Mouse (Mus musculus) forebrain, postnatal 0 days (tissue): ENCODE measurements around the gene Serpinb9b. TPM values are rescaled to one million over a fixed set of nuclear protein-coding genes. Genes with fewer than 3 reads are reported as not detected.

Experiments
- ATAC-seq: fragments of 200-750 bp; cut with Nextera tagmentation; 2 replicates; pipeline ENCODE4 v1.8.0; 2017; ENCODE audit warnings: mild to moderate bottlenecking, moderate library complexity
- DNase-seq: peaks from one replicate; pipeline ENCODE4 v3.0.0-alpha.2; 2015
- H3K27ac ChIP-seq: fragments of 300-500 bp; sonication (generic); 2 replicates; pipeline ENCODE4 v1.5.1; 2014; ENCODE audit warnings: low read depth, mild to moderate bottlenecking, antibody characterized with exemption, low read length, moderate library complexity, mixed read lengths
- H3K27me3 ChIP-seq: fragments of 300-500 bp; sonication (generic); 2 replicates; pipeline ENCODE4 v1.6.1; 2014; ENCODE audit warnings: mild to moderate bottlenecking, low read length, mixed read lengths; ENCODE audit not compliant: insufficient read depth
- H3K36me3 ChIP-seq: fragments of 300-500 bp; sonication (generic); 2 replicates; pipeline ENCODE4 v1.6.1; 2014; ENCODE audit warnings: mild to moderate bottlenecking, moderate library complexity; ENCODE audit not compliant: insufficient read depth
- H3K4me1 ChIP-seq: fragments of 300-500 bp; sonication (generic); 2 replicates; pipeline ENCODE4 v1.6.1; 2014; ENCODE audit warnings: antibody characterized with exemption; ENCODE audit not compliant: insufficient read depth
- H3K4me2 ChIP-seq: fragments of 300-500 bp; sonication (generic); 2 replicates; pipeline ENCODE4 v1.6.1; 2014; ENCODE audit warnings: low read depth, mild to moderate bottlenecking, moderate library complexity
- H3K4me3 ChIP-seq: fragments of 300-500 bp; sonication (generic); 2 replicates; pipeline ENCODE4 v1.5.1; 2014; ENCODE audit warnings: low read depth, low read length, mixed read lengths
- H3K9ac ChIP-seq: fragments of 300-500 bp; sonication (generic); 2 replicates; pipeline ENCODE4 v1.6.1; 2014; ENCODE audit warnings: mild to moderate bottlenecking
- H3K9me3 ChIP-seq: fragments of 300-500 bp; sonication (generic); 2 replicates; pipeline ENCODE4 v1.6.1; 2016; ENCODE audit warnings: low read length
- CTCF ChIP-seq: sonication (generic); IDR thresholded peaks from 2 replicates; pipeline ENCODE4 v1.5.1; 2016; ENCODE audit warnings: antibody characterized with exemption, control low read depth, low read depth
- WGBS: fragments of 180-500 bp; shearing (Covaris S2); extraction: QIAGEN DNeasy Blood & Tissue Kit; methylation state at CpG from one replicate; pipeline ENCODE4 v1.1.7; 2014; 5-methylcytosine and 5-hydroxymethylcytosine counted together
- polyA plus RNA-seq: library from polyadenylated mRNA; unstranded; fragments of >200 nt; fragmentation: Nextera tagmentation; extraction: Ambion mirVana; gene quantifications from 2 replicates; pipeline ENCODE4 v1.2.1, GENCODE M21; 2015
- total RNA-seq: library from RNA; depleted of rRNA; stranded (reverse); fragments of >200 nt; gene quantifications from 2 replicates; pipeline ENCODE4 v1.2.3, GENCODE M21; 2014

Serpinb9b gene
- total and polyA plus RNA-seq, 2 experiments from 2014 or later: 0.11 to 0.24 TPM

DNA sequence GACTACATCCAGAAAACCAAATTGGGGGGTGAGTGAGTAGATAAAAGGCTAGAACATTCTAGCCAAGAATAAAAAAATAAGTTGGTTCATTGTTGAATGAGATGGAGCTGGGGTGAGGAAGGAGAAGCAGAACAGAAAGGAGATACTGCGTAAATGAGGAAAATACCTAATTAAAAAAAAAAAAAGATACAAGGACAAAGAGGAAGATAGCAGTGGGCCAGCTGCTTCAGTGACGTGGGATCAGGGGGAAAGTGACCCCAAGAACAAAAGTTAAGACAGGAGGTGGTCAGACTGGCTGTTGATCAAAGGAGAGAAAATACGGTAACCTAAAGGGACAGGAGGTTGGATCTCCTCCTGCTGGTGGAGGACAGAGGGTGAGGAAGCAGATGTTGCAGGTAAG is 24.3 kb upstream of the Serpinb9b start, which contains the start of gene Serpinb9:
Gene Serpinb9, plus strand, starts transcription at position 301 of the 400 bp plus-strand sequence.
- TF ChIP-seq CTCF: no peak
- Histone ChIP-seq H3K4me2 (peak within 1 kb of the TSS; percentile 39), H3K36me3 (no peaks in the 10 kb centered on the region), H3K9ac (no peak within 1 kb of the TSS), H3K4me1 (no peaks in the 10 kb centered on the region), H3K27me3 (no peaks in the 10 kb centered on the region), H3K4me3 (no peak within 1 kb of the TSS), H3K27ac (no peak within 1 kb of the TSS), H3K9me3 (no peaks in the 10 kb centered on the region)
- WGBS: 77% methylated on average over 3 of the region's 3 CpGs
- DNase-seq: no peak
- ATAC-seq: no peak

DNA sequence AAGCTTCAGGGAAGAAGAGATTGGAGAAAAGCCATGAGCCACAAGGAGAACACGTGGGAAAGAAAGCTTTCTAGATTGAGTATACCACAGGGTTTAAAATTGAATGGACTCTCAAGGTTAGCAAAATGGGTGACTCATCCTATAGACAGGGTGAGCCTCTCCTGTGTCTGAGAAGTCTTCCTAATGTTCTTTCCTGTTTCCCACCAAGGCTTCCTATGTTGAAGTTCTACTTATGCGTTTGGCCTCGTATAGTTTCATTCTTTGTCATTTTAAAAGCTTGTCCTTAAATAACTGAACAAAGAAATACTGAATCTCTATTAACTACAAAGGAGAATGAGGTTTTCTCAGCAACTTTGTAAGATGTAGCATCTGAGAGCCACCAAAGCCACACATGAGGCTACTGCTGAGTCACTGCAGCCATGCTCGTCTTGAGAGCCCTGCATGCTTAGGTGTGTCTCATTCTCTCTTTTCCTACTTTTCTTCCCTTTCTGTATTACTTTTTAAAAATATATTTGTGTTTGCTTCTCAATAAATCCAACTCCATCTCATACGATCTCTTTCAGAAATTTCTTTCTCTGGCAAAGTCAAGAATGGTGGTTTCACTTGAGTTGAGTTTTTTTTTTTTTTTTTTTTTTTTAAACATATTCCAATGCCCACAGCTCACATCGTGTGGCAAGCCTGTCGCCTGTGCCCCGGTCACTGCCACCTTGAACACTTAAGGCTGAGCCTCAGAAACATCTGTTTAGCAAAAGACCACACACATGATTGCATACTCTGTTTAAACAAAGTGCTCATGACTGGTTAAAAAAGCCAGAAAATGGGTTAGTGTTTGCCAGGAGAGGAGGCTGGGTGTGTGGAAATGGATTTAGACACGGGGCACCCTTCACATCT is 23.4 kb upstream of the Serpinb9b start:
- ATAC-seq: no peak
- H3K36me3 ChIP-seq: no peaks in the 10 kb centered on the region
- no peaks in the 10 kb centered on the region for H3K27me3 ChIP-seq
- H3K4me2 ChIP-seq: peak overlapping the region; percentile 39
- no peak overlapping the region for H3K9ac ChIP-seq
- peak overlapping the region; percentile 17; the same call in 1 of the 2 replicates for H3K4me3 ChIP-seq
- no peak overlapping the region for H3K27ac ChIP-seq
- no peak for TF ChIP-seq CTCF
- no peaks in the 10 kb centered on the region for H3K9me3 ChIP-seq
- no peaks in the 10 kb centered on the region for H3K4me1 ChIP-seq
- no peak for DNase-seq
- WGBS: 66% methylated on average over 9 of the region's 9 CpGs

DNA sequence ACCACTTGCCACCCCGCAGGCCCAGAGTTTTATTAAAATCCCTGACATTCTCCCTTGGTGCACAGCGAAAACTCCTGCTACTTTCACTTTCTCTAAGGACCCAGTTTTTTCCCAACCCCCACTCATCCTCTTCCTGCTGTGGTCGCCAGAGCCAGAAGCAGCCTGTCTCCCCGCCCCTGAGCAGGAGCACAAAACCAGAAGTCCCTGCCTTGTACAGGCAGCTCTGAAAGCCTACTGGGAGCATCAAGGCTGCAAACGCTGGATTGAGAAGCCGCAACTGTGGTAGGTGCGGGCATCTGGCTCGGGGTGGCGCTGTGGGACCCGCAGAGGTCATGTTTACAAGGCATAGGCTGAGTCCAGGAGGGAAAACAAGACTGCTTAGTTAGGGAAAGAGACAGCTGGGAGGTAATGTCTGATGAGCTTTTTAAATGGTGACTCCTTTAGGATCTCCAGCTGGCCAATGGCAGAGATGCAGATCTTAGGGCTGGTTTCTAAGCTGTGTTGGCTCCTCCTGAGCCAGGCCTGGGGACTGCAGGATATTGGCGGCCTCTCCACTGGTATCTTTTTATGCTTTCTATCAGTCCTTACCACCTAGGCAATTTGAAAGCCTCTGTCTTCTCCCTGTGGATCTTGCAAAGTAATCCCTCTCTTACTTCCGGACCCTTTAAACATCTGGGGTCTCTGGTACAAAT is 22.7 kb upstream of the Serpinb9b start:
- H3K9ac ChIP-seq: peak overlapping the region; percentile 22; the same call in 1 of the 2 replicates
- H3K4me1 ChIP-seq: no peaks in the 10 kb centered on the region
- H3K27ac ChIP-seq: no peak overlapping the region

DNA sequence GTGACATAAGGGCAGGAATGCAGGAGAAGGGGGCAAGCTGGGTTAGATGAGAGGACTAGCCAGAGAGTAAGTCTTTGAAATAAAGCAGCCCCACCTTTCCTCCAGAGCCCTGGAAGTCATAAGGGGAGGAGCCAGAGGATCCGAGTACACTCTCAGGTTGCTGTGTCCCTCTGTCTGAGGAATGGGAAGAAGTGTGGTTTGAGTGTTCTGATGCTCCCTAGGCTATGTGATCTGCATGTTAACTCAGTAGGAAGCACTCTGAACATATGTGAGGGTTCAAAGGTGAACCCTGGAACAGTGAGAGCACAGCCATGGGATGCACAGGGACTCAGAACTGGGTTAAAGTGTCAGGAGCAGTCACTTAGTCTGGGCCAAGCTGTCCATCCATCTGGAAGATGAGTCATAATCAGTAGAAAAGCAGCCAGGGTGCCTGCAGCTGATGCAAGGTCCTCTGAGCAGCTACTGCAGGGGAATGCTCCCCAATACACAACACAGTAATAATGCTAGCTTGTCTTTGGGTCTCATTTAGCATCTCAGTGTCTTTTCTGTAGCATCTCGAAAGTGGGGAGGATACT is 21.6 kb upstream of the Serpinb9b start:
- no peaks in the 10 kb centered on the region for H3K27me3 ChIP-seq
- H3K36me3 ChIP-seq: no peaks in the 10 kb centered on the region
- H3K4me3 ChIP-seq: no peak overlapping the region
- TF ChIP-seq CTCF: no peak
- H3K9me3 ChIP-seq: no peaks in the 10 kb centered on the region
- no peak overlapping the region for H3K9ac ChIP-seq
- ATAC-seq (no peak), DNase-seq (no peak)
- H3K4me1 ChIP-seq: no peaks in the 10 kb centered on the region
- H3K27ac ChIP-seq: no peak overlapping the region
- no peak overlapping the region for H3K4me2 ChIP-seq
- 74% methylated on average over 2 of the region's 2 CpGs for WGBS

More for the DNA sequence above, 22.7 kb upstream of the Serpinb9b start:
- Histone ChIP-seq H3K27me3 (no peaks in the 10 kb centered on the region), H3K4me3 (peak overlapping the region; percentile 17; the same call in 1 of the 2 replicates), H3K9me3 (no peaks in the 10 kb centered on the region), H3K4me2 (peak overlapping the region; percentile 39), H3K36me3 (no peaks in the 10 kb centered on the region)
- ATAC-seq (peak; percentile 93), DNase-seq (peak; percentile 46)
- WGBS: 19% methylated on average over 12 of the region's 12 CpGs
- peak; percentile 59 for TF ChIP-seq CTCF

DNA sequence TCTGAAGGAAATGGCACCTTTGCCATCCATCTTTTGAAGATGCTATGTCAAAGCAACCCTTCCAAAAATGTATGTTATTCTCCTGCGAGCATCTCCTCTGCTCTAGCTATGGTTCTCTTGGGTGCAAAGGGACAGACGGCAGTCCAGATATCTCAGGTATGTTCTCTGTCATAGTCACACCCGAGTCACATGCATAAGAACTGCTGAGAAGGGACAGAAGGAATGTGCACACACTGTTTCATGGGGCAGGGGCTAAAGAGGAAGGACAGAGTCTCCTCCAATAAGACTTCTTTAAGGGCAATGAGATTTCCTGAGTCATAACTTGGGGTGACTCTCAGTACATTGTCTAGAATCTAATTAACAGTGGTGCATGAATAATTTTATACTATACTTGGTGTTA is 20.7 kb upstream of the Serpinb9b start:
- ATAC-seq (no peak), DNase-seq (no peak)
- H3K9ac ChIP-seq: no peak overlapping the region
- no peak overlapping the region for H3K27ac ChIP-seq
- H3K27me3 ChIP-seq: no peaks in the 10 kb centered on the region
- H3K4me2 ChIP-seq: no peak overlapping the region
- H3K4me1 ChIP-seq: no peaks in the 10 kb centered on the region
- H3K36me3 ChIP-seq: no peaks in the 10 kb centered on the region
- H3K9me3 ChIP-seq: no peaks in the 10 kb centered on the region
- no peak overlapping the region for H3K4me3 ChIP-seq
- 83% methylated on average over 3 of the region's 3 CpGs for WGBS
- TF ChIP-seq CTCF: no peak

DNA sequence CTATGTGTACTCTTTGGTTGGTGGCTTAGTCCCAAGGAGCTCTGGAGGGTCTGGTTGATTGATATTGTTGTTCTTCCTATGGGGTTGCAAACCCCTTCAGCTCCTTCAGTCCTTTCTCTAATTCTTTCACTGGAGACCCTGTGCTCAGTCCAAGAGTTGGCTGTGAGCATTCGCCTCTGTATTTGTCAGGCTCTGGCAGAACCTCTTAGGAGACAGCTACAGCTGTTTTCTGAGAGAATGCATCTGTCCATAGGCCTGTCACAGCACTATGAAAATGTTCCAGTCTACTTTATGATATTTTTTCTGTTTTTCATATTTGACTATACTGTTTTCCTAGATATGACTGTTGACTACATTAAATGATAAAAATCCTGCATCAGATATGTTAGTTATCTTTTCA is 14.8 kb upstream of the Serpinb9b start:
- Histone ChIP-seq H3K36me3 (no peaks in the 10 kb centered on the region), H3K9ac (no peak overlapping the region), H3K27me3 (no peaks in the 10 kb centered on the region), H3K9me3 (no peaks in the 10 kb centered on the region), H3K4me3 (no peak overlapping the region), H3K4me2 (no peak overlapping the region), H3K27ac (no peak overlapping the region), H3K4me1 (no peaks in the 10 kb centered on the region)
- ATAC-seq (no peak), DNase-seq (no peak)
- TF ChIP-seq CTCF: no peak
- WGBS: 89% methylated on average over 1 of the region's 1 CpGs

DNA sequence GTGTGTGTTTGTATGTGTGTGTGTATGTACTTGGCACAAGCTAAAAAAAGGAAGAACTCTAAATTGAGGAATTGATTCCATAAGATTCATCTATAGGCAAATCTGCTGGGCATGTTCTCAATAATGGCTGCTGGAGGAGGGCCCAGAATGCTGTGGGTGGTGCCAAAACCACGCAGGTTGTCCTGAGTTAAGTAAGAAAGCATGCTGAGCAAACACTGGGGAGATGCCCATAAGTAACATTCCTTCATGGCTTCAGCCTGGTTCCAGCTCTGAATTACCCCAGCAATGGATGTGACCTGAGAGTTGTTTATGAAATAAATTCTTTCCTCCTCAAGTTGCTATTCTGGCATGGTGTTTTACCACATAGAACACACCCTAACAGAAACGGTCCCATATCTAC is 13.9 kb upstream of the Serpinb9b start:
- Histone ChIP-seq H3K4me1 (no peaks in the 10 kb centered on the region), H3K27ac (no peak overlapping the region), H3K9me3 (no peaks in the 10 kb centered on the region), H3K27me3 (no peaks in the 10 kb centered on the region), H3K4me3 (no peak overlapping the region), H3K9ac (no peak overlapping the region), H3K36me3 (no peaks in the 10 kb centered on the region), H3K4me2 (no peak overlapping the region)
- 60% methylated on average over 2 of the region's 2 CpGs for WGBS
- ATAC-seq (no peak), DNase-seq (no peak)
- no peak for TF ChIP-seq CTCF
